Mouse (Mus musculus) cerebellum, adult 11-12 months (tissue): ENCODE measurements around the gene Tprgl.
A peak's percentile ranks its signal among the peaks of the same experiment; 100 is the strongest.

Experiments used
- DNase-seq: peaks from one replicate; pipeline ENCODE4 v3.0.0; 2022

Gene Tprgl

GRCm38 (mm10) chr4:154159002-154159401, 1.5 kb downstream of the Tprgl start:
- peak; percentile 85 for DNase-seq

DNA sequence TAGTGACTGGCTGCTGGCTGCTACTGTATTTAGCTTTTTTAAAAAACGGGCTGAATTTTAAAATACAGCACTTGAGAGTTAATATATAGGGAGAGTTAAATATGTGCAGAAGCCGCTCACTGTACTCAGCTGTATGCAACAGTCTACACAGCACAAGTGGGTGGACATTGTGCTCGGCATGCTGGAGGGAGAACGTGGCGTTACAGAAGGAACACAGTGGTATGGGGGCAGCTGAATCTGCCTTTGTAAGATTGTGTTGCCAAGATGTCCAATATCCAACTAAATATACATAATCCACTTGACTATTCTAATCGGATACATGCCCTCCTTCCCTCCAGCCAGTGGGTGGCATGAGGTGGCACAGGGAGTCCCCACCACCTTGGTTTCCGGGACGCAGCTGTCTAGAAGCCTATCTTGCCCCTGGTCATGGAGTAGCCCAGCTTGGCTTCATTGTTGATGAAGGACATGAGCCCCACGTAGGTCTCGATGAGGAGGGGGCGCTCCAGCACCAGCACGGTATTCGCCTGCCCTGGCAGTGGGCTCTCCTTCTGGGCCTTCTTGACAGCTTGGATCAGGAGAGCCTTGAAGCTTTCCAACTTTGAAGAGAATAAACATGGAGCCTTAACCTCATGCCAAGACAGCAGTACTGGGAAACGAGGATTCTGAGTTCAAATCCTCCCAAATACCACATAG, 2.4 kb downstream of the Tprgl start:
- peak; percentile 49 for DNase-seq

DNA sequence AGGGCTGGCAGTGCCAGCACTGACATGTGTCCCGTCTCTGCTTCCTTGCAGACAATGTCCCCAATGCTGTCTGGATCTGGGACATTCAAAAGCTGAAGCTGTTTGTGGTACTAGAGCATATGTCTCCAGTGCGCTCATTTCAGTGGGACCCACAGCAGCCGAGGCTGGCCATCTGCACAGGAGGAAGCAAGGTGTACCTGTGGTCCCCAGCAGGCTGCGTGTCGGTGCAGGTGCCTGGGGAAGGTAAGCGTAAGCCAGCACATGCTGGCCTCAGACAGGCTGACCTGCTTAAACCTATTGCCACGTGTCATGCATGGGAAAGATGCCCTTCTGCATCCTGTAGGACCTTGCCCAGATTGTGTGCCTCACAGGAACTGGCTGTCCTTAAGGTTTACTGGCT, 4.4 kb downstream of the Tprgl start:
- peak; percentile 56 for DNase-seq

DNA sequence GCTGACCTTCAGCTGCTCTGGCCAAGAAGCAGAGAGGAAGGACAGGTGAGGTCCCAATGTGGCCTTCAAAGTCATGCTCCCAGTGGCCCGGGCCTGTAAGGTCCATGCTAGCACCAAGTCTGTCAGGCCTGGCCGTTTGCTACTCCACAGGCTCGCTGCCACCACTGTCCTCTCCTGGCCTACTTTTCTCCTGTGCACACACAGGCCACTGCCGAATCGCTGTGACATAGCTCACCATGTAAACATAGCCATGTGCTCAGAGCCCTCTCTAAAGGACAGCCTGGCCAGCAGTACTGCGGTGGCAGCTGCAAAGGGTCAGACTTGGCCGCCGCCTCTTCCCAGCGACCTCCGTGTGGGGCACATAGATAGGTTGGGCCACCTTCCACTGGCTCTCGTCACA, 6.4 kb downstream of the Tprgl start:
- no peak for DNase-seq

GRCm38 (mm10) chr4:154146342-154146741, 14.1 kb downstream of the Tprgl start:
- DNase-seq = peak; percentile 83

- no peak for DNase-seq
These were observed 15.8 kb downstream of the Tprgl start for GRCm38 (mm10) chr4:154144712-154145111.

DNA sequence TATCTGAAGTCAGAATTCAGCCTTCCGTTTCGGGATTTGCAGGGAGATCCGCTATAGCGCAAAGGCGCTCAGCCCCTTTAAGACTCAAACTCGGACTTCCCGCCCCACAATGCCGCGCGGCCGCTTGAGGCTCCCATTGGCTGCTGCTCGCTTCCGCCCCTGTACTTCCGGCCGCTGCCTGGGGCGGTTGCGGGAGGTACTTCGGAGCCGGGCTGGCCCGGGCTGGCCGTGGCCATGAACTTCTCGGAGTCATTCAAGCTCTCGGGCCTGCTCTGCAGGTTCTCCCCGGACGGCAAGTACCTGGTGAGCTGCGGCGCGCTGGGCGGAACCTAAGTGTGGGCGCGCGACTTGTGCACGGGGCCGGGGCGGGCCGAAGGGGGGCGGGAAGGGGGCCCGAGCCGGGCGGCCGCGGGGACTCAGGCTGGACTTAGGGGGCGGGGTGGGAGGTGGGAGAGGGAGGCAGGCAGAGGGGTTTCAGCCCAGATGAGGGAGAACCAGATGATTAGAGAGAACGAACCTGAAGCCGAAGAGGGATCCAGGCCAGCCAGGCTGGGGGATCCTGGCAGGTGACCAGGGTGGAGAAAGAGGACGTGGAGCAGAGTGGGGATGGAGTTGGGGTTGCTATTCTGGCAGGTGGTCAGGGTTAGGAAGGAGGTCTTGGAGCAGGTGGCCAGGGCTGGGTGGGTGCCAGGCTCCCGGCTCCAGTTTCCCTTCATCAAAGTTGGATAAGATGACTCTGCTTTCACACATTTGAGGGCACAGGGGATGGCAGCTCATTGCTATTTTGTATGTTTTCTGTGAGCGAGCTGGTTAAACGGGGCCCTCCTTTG, 18.0 kb downstream of the Tprgl start, which contains the start of gene Wrap73:
Gene Wrap73 (plus strand): TSS at position 162 of the 830 bp plus-strand sequence.
- DNase-seq = peak; percentile 90

DNA sequence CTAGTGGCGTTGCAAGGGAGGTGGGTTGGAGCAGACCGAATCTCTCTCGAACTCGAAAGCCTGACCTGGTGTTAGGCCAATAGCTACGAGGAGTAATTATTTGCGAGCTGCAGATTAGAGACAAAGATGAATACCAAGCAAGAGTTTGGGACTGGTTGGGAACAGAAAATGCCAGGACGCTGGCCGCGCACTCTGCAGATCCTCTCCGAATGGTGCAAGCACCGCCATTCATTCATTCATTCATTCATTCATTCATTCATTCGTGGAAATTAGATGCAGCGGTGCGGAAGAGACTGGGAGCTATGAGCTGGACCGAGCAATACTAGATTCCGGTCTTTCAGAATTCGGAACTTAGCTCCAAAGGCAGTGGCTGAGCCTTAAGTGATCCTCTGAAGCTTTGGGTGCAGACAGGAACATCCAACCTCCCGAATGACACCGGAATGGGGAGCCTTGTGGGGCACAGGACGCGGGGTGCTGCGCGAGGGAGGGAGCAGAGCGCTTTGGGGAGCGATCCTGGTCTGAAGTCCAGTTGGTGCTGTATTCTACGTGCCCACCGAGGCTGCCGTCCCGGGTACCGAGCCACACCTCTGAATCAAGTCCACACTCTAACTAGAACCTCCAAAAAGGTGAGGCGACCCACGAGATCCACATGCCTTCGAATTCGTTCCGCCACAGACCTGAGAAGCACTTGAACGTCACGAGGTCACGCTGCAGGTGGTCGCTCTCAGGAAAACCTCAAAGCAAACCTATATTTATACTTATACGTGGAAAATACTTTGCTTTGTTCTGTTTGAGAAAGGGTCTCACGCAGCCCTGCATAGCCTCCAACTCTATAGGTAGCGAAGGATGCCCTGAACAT, 19.2 kb downstream of the Tprgl start:
- peak; percentile 56 for DNase-seq

- DNase-seq = peak; percentile 59
These were observed 20.1 kb downstream of the Tprgl start for GRCm38 (mm10) chr4:154140213-154141008.

GRCm38 (mm10) chr4:154140182-154140212, 20.5 kb downstream of the Tprgl start, which contains the start of gene Trp73:
Gene Trp73 (minus strand): TSS chr4:154140208.
- DNase-seq = no peak

DNA sequence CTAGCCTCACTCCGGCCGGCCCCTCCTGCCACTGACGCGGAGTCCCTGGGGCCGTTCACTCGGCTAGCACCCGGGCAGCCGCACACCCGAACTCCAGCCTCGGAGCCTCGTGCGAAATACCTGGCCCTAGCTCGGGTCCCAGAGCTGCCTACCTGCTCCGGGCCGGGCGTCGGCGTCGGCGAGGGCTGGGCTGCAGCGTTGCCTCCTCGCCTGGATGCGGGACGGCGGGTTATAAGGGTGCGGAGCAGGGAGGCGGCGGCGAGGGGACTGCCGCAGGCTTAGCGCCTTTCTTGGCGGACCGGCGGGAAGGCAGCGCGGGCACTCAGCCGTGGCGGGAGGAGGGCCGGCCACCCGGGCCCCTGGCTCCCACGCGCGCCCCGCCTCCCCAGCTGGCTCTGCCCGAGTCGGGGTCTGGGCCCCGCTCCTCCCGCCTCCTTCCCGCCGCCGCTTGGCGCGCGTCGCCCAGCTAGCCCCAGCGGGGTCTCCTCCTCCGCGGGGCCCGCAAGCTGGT, 20.7 kb downstream of the Tprgl start:
- peak; percentile 57 for DNase-seq

DNA sequence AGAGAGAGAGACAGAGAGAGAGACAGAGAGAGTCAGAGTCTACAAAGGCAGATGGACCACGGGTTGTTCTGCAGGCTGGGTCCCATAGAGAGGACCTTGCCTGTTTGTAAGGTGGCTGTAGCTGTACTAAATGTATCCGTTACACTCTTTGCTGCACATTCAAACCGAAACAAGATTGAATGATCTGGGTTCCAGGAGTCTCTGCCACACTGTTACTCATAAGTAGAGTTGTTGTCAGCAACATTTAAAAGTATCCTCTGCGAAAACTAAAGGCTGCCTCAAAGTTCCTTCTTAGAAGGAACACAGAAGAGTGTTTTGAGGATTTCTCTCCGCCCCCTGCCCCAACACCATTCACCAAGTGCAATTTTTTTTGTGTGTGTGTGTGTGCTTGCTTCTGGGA, 23.3 kb downstream of the Tprgl start:
- no peak for DNase-seq

DNA sequence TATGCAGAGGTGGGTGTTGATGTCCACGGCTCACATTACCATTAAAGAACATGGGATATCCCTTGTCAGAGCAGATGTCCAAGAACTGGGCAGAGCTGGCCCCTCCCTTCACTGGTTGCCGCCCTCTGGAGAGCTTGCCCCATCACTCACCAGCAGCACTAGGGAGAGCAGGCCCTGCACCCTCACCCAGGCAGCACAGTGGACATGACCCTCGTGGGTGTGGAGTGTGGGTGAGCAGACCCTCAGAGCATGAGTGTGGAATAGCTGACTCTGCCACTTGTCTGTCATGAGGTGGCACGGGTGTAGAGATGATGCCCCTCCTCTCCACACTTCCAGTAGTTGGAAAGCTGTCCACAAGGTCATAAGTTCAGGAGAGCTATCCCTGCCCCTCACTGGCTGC, 25.7 kb downstream of the Tprgl start:
- DNase-seq = no peak

DNA sequence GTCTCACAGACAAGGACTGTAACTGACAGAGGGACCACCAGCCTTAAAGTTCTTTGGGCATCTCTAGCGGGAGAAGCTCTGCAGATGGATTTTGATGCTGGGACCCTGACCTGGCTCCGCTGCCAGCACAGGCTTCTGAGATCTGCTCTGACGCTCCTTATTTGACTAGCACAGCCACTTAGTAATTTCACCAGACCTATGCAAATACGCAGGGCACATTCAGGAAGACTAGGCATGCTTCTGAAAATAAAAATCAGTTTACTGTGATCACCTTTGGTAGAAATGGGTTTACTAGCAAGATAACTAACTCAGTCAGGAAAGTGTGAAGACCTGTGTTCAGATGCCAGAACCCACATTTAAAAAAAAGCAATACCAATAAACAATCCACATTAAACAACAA, 28.6 kb downstream of the Tprgl start:
- no peak for DNase-seq

DNA sequence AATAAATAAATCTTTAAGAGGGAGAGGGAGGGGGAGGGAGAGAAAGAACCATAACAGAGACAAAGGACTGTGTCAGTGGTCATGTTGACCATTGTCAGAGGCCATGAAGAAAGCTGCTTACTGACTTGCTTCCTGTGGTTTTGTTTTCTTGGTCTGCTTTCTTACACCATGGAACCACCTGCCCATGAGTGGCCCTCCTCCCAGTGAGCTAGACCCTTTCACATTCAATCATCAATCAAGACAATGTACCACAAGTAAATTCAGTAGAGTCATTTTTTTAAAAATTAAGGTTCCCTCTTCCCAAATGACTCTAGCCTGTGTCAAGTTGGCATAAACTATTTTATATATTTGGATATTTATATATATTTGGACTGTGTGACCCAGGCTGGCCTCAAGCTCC, 30.5 kb downstream of the Tprgl start:
- no peak for DNase-seq

- no peak for DNase-seq
These were observed 33.2 kb downstream of the Tprgl start for GRCm38 (mm10) chr4:154127273-154127672.

GRCm38 (mm10) chr4:154125202-154125601, 35.3 kb downstream of the Tprgl start:
- DNase-seq = no peak

GRCm38 (mm10) chr4:154123553-154123952, 36.9 kb downstream of the Tprgl start:
- no peak for DNase-seq

DNA sequence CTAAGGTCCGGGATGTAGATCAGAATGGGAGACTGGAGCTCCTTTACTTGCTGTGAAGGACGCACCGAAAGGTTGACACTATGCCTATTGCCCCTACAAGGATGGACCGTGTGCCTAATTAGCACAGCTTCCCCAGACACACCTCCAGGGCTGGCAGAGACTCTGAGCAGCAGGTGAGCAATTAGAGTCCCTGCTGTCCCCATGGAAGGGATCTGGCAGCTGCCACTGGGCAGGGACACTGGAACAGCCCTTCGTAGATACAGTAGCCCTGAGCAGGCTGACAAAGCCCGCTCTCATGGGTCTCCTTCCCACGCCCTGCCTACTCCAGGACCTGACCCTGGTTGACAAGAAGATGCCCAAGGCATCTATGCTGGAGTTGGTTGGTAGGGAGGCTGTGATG, 38.1 kb downstream of the Tprgl start:
- DNase-seq = no peak

GRCm38 (mm10) chr4:154121800-154122199, 38.7 kb downstream of the Tprgl start:
- DNase-seq = no peak

- peak; percentile 48 for DNase-seq
These were observed 41.3 kb downstream of the Tprgl start for GRCm38 (mm10) chr4:154119208-154119607.

DNA sequence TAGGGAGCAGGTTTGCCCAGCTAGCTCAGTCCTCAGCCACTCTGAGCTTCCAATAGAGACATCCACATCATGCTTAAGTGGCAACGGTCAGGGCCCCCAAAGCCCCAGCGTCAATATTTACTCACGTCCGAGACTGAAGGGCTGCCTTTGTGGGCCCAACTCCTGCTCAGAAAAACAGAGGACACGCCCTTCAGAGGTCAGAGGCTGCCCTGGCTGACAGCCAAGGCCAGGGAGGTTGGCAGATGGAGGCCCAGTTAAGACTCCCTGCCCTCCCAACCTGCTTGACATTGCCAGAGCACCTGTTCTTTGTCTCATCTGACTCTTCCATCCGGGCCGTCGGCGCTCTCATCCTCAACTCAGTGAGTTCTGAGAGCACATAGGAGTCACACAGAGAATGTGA, 41.7 kb downstream of the Tprgl start:
- DNase-seq = peak; percentile 83

GRCm38 (mm10) chr4:154116421-154116820, 44.0 kb downstream of the Tprgl start:
- no peak for DNase-seq
